Mouse (Mus musculus) layer of hippocampus, adult 9-10 months (tissue): ENCODE data around the gene Spint5.
"Not testable (repeated sequence)": the region's sequence is repeated elsewhere in the genome, so short reads cannot be mapped to it uniquely, and the experiment has no call there.

Source experiments
- DNase-seq: peaks from one replicate; pipeline ENCODE4 v3.0.0; 2022; ENCODE audit warnings: low spot score

Spint5 gene

DNA sequence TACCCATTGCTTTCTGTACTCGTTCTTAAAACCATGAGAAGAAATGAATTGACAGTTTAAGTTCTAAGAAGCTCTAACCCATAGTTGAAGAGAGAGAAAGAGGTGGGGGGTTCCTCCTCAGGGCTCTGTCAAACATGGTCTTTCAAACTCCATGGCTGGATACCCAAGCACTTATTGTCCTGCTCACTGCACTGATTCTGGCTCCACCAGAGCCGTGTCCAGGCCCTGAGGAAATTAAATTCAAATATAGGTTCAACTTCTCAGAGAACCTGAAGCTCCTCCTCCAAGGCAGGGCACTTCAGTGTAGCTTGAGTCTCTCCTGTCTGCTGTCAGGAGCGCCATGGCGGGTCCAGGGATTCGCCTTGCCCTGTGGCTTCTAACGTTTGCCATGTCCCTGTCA, at the start of gene Spint5:
Gene Spint5, plus strand, starts transcription at position 301 of the 400 bp plus-strand sequence.
- no peak for DNase-seq

DNA sequence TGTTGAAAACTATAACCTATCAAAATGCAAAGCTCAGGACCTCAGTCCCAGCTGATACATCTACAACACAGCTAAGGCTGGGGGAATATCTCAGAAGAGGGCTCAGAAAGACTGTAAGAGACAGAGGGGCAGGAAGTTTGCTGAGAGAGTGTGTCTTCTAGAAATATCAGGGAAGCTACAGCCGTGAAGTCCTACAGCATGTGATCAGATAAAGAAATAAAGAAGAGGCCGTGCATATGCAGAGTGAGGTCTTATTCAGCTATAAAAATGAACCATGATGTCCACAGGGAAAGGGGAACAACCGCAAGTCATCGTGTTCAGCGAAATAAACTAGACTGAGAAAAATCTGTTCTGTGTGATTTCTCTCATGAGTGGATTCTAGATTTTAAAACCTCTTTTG, 44.8 kb upstream of the Spint5 start:
- DNase-seq = no peak

DNA sequence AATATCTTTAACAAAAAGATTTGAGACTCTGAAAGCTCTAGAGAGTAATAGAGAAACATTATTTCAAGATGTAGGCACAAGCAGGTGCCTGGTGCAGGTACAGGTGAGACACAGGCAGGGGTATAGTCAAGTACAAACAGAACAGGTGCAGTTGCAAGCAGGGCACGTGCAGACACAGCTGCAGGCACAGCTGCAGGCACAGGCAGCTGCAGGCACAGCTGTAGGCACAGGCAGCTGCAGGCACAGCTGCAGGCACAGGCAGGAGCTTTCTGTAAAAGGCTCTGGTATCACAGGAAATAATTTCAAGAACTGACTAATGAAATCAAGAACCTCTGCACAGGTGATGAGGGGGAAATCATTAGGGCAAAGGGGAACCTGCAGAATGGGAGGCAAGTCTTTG, 44.2 kb upstream of the Spint5 start:
- DNase-seq = no peak

DNA sequence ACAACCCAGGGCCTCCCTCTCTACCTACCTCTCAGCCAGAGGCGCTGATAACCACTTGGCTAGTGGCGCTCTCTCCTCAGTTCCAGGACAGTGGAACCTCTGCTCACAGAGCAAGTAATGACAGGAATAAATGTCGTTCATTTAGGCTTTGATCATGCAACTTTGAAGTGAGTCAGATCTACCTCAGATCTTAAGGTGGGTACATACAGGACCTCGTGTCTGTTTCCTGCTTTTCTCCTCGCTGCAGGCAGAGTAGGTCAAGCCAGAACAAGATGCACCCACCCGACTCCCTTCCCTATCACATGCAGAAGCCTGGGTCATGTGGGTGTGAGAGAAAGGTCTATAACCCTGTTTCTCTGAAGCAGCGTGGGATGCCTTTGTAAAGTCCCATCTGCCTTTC, 41.1 kb upstream of the Spint5 start, which contains the start of gene Wfdc11:
Gene Wfdc11, minus strand, starts transcription at position 101 of the 400 bp plus-strand sequence.
- DNase-seq = no peak

DNA sequence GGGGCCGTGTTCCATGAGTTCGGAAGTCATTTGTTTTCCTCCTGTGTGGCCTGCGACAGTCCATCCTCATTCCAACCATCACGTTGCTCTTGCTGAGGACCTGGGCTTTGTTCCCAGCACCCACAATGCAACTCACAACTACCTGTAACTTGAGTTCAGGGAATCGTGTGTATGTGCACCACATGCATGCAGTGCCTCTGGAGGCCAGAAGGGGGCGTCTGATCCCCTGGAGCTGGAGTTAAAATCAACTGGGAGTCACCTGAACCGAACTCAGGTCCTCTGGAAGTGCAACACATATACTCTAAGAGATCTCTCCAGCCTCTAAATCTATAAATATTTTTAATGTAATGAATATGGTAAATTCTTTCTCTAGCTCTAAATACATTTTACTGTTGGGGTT, 39.0 kb upstream of the Spint5 start:
- no peak for DNase-seq

DNA sequence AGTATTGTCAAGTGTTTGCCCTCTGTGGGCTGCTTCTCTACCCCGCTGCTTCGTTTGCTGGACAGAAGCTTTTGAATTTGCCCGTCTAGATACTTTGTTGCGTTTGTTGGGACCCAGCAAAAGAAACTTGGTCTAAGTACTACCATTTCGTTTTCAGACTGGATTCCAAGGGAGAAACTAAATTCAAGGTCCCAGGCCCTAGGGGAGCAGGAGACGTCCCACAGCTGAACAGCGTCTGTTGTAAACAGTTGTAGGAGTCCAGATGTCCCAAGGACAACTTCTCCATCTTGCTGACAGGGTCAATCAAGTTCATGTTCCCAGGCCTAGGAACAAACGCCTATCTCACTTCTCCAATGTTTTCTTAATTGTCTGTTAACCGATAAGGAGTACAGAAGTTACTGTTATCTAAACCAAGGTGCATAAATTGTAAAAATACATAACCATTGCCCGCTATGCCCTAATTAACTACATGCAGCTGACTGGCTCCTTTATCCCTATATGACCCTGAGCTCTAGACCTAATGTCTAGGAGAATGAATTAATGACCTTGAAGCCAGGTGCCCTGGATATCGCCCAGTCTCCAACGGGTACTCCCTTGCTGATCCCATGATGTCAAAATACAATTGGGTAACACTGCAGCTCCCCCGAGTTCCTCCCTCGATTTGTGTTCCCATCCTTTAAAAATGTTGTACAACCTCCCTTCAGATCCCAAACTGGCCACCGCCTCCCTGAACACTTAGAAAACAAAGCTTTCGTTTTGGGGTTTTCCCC, 38.0 kb upstream of the Spint5 start:
- no peak for DNase-seq

DNA sequence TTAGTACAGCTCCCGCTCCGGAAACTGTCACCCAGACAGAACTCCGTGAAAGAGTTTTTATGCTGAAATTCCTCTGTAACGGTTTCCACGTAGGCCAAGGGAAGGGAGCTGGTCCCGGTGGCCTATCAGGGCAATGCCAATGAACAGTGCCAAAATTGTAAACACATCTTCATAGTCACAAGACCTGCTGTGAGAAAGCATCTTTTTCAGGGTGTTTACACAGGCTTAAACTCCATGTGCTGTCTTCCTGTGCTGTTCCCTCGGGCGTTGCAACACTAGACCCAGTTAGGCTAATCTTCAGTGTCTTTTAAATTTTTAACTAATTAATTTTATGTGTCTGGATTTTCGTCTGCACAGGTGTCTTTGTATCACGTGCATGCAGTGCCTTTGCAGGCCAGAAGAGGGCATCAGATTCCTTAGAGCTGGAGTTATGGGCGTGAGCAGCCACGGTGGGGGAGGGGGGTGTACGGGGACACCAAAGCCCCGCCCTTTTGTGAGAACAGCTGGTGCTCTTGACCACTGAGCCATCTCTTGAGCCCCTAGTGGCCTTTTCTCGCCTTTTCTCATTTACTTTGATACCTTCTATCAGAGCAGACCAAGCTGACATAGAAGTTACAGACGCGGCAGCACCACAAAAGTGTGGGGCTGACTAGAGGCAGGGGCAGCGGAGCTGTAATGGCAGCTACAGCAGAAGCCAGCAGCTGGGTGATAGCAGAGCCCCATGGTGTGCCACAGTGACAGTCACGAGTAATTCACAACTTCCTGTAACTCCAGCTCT, 36.1 kb upstream of the Spint5 start:
- DNase-seq = peak; percentile 38

DNA sequence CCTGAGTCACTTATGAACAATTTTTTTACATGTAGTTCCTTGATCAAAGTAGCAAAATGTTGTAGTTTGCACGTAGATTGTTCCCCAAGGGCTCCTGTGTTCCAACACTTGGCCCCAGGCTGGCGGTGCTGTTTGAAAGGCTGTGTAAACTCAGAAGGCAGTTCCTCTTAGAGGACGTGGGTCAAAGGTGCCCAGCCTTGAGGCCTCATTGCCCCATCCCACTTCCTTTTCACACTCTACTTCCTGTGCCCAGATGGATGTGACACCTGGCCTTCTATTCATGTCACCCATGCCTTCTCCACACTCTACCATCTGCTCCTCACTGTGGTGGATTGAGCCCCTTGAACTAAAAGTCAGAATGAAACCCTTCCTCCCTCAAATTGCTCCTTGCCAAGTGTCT, 35.2 kb upstream of the Spint5 start:
- DNase-seq = no peak

DNA sequence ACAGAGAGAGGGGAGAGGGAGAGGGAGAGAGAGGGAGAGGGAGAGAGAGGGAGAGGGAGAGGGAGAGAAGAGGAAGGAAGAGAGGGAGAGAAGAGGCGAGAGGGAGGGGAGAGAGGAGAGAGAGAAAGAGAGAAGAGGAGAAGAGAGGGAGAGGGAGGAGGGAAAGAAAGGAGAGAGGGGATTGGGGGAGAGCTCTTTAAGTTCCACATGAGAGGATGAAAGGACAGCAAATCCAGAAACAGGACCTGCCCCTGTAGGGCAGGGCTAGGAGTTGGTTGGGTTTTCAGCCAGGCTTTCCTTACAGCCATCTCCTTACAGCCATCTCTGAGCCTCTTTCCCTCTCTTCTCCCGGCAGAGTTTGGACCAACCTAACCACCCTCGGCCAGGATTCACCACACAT, 30.3 kb upstream of the Spint5 start, which contains the start of gene Wfdc13:
Gene Wfdc13, plus strand, starts transcription at position 301 of the 400 bp plus-strand sequence.
- no peak for DNase-seq

DNA sequence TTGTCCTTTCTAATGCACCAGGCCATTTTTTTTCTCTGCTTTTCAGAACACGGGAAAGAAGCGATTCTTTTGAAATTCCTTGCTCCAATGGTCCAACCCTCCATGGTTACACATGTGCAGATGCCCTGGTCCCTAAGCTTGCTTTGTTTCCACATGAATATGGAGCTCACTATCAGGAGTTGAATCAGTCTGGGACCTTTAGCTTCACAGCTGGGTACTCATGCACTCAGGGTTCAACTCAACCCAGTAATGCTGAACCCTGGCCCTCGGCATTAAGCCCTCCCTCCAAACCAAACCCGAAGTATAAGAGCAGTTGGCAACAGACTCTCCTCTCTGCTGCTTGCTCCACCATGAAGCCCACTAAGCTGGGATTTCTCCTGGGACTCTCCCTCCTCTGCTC, 16.9 kb upstream of the Spint5 start, which contains the start of gene Spint4:
Gene Spint4, plus strand, starts transcription at position 301 of the 400 bp plus-strand sequence.
- no peak for DNase-seq

DNA sequence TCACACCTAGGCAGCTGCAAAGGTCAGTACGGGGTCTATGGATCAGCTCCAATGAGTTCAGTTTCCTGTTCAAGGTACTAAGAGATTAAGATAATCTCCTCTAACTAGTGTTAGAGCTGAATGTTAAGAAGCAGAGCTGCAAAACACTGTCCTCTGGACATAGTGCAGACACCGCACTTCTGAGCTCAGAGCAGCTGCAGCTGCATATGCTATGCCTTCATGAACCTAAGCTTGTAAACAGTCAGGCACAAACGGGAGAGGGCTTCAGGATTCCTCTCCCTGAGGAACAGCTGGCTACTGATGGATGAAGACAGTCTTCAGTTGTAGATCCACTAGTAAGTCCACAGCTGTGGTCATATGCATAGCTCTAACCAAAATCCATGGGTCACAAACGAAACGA, 14.1 kb upstream of the Spint5 start:
- DNase-seq = no peak

DNA sequence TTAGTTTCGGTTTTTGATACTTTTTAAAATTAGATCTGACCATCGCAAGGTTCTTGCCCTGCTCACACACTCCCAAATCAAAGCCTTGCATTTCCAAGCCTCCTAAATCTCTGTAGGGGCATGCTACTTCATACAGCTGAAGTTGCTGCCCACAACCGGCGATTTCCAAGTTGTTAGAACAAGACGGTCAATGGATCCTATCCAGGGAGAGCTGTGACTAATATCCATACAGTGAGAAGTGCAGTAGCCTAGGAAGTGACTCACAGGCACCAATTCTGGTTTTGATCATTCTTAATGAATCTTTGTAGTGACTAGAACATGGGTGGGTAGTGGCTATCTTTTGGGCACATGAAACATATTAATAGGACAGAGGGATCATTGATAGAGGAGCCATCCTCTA, 13.3 kb upstream of the Spint5 start:
- no peak for DNase-seq

DNA sequence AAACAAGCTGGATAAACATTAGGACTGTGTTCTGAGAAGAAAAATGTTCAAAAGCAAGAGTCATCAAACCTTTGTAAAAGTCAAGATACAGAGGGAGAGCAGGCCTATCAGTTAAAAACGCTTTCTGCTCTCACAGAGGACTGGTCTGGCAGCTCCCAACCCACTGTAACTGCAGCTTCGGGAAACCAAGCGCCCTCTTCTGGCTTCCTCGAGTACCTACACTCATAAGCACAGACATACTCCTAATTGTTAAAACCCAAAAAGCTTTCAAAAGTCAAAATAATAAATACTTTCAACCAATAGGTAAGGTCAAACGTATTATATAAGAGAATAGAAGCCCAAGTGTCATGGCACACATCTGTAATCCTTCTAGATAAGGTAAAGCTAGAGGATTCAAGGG, 10.9 kb upstream of the Spint5 start:
- DNase-seq = no peak

DNA sequence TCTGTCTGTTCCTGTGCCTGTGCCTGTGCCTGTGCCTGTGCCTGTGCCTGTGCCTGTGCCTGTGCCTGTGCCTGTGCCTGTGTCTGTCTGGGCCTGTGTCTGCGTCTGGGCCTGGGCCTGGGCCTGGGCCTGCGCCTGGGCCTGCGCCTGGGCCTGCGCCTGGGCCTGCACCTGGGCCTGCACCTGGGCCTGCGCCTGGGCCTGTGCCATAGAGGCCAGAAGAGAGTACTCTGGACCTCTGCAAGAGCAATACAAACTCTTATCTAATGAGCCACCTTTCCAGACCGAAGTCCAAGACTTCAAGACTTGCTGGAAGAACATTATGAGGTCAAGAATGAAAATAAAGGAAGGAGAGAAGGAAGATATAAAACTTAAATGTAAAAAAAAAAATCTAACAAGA, 9.8 kb upstream of the Spint5 start:
- DNase-seq = no peak

DNA sequence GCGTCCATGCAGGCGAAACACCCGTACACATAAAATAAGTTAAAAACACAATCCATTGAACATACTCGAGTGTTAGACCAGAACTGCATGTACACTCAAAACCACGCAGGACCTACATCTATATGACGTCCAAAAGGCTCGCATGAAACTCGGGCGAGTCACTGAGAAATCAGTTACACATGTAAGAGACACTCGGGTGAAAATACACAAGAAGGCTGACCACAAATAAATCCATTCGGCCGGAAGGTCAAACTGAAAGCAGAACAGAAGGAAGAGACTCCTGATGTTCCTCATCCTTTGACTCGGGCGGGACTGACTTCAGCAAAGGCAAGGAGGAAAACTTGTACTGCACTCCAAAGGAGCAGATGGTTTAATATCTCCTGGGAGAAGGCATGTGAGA, 9.1 kb upstream of the Spint5 start:
- DNase-seq = no peak

DNA sequence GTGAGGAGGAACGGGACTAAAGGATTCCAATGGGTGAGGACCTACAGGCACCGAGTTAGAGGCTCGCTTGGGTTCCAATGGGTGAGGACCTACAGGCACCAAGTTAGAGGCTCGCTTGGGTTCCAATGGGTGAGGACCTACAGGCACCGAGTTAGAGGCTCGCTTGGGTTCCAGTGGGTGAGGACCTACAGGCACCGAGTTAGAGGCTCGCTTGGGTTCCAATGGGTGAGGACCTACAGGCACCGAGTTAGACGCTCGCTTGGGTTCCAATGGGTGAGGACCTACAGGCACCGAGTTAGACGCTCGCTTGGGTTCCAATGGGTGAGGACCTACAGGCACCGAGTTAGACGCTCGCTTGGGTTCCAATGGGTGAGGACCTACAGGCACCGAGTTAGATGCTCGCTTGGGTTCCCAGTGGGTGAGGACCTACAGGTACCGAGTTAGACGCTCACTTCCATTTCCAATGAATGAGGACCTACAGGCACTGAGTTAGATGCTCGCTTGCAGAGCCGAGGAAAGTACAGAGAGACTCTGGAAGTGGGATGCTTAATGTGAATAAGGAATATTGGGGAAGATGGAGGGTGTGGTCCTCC, 1.2 kb downstream of the Spint5 start:
- DNase-seq = not testable (repeated sequence)

DNA sequence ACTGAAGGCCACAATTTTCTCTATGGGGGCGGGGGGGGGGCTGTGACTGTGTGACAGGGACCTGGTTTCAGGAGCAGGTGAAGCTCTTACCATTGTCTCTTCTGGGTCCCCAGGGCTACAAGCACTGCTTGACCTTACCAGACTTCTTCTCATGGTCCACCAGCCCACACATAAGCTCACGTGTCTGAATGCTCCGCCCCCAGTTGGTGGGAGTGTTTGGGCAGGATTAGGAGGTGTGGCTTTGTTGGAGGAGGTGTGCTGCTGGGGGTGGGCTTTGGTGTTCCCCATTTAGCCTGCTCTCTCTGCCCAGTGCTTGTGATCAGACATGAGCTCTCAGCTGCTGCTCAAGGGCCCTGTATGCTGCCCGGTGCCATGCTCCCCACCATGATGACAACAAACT, 8.2 kb downstream of the Spint5 start:
- no peak for DNase-seq

DNA sequence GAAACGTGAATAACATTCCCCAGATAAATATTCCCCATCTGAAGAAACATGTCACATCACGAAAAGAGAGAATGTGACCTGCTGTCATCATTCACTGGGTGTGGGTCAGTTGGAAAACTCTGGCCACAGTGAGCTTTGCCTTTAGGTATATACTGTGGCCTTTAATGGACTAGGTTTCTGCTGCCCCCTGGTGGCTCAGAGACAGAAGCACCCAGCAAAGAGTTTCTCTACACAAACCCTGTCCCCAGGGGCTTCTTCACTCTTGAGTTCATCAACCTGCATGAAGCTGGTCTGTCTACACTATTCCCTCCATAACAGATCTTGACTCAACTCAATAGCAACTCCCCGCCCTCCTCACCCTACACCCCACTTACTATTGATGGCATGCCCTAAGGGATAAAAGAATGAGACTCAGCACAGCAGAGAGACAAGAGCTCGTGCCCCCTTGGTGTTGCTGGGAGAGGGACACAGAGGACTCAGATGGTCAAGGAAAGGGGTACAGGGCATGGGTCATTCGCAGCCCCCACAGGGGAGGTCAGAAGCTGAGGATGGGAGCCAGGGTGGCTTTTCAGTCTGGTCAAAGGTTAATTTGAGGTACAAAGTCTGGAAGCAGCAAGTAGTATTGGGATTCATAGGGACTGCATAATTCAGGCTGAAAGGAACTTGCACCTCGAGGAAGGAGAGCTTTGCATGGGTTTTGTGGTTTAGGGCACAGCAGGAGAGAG, 11.0 kb downstream of the Spint5 start:
- DNase-seq = peak; percentile 40

DNA sequence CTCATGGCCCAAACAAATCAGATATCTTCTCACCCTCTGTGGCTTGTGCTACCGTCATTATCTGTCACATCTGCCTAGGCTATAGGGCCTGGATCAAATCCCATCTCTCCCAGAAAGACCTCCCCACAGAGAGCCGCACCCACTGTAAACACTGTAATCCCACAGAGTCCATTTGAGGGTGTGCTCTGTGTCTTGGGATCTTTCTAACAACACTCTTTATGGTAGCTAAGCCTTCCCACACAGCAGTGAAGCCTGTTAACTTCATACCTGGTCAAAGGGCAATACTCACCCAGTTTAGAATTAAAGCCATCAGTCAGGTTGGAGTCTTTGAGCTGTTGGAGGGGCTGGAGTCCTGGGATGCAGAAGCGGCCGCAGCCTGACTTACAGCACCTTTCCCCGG, 16.6 kb downstream of the Spint5 start:
- DNase-seq = no peak

DNA sequence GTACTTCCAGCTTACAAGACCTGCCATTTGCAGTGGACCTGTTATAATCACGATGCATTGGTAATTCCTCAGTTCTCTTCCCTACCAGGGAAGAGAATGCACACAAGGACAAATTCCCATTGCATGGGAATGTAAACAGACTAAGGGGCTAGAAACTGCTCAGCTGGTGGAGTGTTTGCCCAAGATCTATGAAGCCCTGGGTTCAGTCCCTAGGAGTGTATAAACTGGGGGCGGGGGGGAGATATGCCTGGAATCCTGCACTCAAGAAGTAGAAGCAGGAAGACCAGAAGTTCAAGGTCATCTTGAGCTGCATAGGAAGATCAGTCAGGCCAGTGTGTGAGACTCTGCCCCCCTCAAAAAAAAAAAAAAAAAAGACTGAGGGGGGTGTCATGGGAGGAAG, 18.2 kb downstream of the Spint5 start:
- DNase-seq = no peak

DNA sequence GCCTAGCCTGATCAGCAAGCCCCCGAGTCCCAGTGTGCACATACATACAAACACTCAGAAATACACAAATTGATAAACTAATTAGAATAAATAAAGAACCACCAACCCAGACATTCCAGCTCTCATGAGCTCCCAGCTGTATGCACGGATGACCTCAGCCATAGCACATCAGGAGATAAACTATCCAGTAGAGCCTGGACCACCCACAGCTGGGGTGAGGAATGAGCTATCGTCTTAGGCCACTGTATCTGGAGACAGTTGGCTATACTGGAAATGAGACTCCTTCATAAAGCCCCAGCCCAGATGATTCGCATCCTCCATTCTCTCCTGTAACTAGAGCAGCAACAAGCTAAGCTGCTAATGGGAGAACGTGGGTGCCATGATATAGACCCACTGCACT, 19.7 kb downstream of the Spint5 start:
- no peak for DNase-seq

DNA sequence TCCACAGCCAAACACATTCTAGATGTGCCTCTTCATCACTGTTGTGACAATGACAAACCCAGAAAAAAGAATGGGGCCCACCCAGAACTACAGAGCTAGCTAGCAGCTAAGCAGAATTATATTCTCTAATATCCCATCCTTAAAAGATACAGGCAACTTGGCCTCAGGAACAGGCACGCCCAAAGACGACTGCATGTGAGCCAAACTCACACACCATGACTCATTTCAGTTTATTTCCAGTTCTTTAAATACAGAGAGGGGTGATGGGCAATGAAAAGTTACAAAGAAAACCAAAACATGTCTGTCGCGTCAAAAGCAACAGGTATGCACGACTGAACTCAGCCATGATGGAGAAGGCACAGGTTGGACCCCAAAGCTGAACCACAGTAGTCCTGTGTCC, 20.3 kb downstream of the Spint5 start:
- no peak for DNase-seq
